Mouse (Mus musculus) megakaryocyte, embryonic 14.5 days (primary cell): ENCODE results near the gene Doxl2.

Experiments used
- FLI1 ChIP-seq: IDR thresholded peaks from 2 replicates; pipeline ENCODE4 v1.6.1; 2012; ENCODE audit warnings: low read length, inconsistent platforms, mixed read lengths
- GATA1 ChIP-seq: IDR thresholded peaks from 3 replicates; pipeline ENCODE4 v1.6.1; 2012; ENCODE audit warnings: mixed read lengths, low read length, inconsistent platforms, borderline replicate concordance

- TF ChIP-seq GATA1 = no peak
- no peak for TF ChIP-seq FLI1
Measured at GRCm38 (mm10) chr6:49028019-49028418, 53.3 kb downstream of the Doxl2 start.
